Mouse (Mus musculus) frontal cortex, adult 2 months (tissue): ENCODE results near the gene Lamp1. TPM values are rescaled to one million over a fixed set of nuclear protein-coding genes. Genes with fewer than 3 reads are reported as not detected.

ENCODE experiments used
- DNase-seq, 2 experiments: peaks; one replicate each; pipeline ENCODE4 v3.0.0; 2022; ENCODE audit warnings: low spot score in 1 of 2; ENCODE audit errors: extremely low spot score in 1 of 2
- polyA plus RNA-seq: library from polyadenylated mRNA; depleted of rRNA; stranded (reverse); fragments of >200 nt; gene quantifications from 2 replicates; pipeline ENCODE4 v1.2.3, GENCODE M21; 2012

Gene Lamp1
- polyA plus RNA-seq, 1 experiment = 397 TPM

DNA sequence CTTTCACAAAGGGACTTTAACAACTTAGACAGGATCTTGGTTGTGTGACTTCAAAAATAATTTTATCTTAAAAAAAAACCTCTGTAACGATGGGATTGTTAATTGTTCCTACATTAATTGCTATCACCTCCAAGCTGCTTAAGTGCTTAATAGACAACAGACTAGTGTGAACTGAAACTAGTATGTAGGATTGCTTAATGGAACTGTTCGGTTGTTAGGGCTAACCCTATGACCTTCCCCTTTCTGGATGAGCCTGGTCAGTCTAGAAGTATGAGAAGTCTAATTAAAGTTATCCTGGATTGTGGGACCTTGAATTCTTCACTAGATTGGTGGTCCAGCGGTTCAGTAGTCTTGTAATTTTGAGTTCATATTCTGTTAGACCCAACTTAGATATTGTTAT lies 1.7 kb downstream of the Lamp1 start:
- DNase-seq = no peak

DNA sequence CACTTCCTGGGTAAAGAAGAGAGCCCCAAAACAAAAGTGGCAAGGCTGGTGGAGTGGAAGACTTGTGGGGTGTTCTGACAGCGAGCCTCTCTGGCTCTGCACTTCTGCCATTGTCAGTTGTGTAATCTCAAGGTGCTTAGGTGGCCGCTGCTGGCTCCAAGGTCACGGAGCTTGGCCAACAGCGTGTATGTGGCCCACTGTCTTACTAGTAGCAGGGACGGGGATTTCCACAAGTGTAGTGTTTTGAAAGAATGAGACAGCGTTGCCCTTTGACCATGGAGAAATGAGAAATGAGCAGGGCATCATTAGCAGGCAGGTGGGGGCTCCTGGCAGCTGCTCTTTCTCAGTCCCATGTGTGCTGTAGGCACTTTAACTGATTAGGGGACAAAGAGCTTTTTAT lies 3.1 kb downstream of the Lamp1 start:
- no peak for DNase-seq

DNA sequence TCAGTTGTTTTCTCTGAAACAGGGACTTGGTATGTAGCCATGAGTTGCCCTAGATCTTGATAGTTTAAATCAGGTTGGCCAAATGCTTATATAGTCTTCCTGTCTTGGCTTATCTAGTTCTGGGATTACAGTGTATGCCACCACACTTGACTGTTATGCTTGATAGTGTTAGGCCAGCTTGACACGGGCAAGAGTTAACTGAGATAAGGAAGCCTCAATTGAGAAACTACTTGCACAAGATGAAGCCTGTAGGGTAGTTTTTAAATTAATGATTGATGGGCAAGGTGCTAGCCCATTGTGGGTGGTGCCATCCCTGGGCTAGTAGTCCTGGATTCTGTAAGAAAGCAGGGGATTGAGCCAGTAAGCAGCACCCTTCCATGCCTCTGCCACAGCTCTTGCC lies 4.6 kb downstream of the Lamp1 start:
- no peak for DNase-seq

DNA sequence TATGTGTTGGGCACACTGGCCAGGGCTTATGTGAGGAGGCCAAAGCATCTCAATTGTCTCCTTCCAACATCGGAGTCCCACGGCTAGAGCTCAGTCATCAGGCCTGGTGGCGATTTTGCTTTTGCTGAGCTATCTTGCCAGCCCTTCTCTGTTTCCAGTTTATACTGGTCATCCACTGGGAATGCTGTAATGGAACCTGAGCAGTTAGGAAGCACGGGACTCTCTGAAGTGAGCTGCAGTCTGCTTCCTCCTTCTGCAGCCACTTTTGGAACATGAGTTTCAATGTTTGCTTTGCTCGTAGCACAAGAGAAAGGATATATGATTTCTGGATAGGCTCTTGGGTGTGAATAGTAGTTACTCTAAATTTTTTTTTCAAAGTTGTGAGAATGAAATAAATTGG lies 5.4 kb downstream of the Lamp1 start:
- DNase-seq = no peak

DNA sequence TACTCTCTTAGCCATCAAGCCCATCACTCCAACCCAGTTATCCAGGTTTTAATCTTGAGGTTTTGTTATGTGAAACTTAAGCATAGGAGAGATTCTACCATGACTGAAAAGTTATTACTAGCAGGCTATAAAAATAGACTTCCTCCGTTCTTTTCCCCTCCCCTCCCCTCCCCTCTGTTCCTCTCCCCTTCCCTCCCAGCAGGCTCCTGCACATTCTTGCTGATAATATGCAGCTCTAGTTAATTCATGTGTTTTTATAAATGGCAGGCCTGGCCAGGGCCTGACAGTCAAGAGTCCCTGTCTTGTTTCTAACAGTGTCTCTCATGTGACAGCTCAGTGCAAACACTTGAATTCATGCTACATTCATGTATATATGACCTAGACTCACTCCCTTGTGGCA lies 11.5 kb downstream of the Lamp1 start:
- no peak for DNase-seq

DNA sequence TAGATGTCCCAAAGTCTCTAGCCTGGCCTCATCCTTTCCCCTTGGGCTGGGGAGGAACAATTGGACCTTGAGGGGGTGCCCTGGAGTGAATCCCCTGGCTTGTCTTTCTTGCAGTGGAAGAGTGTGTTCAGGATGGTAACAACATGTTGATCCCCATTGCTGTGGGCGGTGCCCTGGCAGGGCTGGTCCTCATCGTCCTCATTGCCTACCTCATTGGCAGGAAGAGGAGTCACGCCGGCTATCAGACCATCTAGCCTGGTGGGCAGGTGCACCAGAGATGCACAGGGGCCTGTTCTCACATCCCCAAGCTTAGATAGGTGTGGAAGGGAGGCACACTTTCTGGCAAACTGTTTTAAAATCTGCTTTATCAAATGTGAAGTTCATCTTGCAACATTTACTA lies 15.3 kb downstream of the Lamp1 start:
- DNase-seq = no peak

DNA sequence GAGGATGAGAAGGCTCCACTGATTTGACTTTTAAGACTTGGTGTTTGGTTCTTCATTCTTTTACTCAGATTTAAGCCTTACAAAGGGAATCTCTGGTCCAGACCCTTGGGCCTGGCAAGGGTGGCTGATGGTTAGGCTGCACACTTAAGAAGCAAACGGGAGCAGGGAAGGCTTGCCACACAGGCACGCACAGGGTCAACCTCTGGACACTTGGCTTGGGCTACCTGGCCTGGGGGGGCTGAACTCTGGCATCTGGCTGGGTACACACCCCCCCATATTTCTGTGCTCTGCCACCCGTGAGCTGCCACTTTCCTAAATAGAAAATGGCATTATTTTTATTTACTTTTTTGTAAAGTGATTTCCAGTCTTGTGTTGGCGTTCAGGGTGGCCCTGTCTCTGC lies 15.8 kb downstream of the Lamp1 start:
- no peak for DNase-seq

DNA sequence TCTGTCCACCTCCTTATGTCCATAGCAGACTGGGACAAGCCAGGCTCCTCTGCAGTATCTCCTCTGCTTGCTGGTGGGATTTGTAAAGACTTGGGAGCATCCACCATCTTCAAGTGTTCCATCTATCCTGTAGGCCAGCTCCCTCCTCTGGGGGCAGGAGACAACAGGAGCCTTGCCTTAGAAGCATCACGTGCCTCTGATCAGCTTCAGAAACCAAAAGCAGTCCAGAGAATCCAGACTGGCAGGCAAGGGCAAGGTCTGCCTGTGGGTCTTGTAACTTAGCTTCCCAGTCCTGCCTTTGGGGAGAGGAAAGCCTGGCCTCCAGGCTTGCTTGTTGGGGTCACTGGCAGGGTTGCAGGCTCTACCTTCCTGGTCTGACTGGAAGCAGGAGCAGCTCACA lies 16.7 kb downstream of the Lamp1 start:
- no peak for DNase-seq

DNA sequence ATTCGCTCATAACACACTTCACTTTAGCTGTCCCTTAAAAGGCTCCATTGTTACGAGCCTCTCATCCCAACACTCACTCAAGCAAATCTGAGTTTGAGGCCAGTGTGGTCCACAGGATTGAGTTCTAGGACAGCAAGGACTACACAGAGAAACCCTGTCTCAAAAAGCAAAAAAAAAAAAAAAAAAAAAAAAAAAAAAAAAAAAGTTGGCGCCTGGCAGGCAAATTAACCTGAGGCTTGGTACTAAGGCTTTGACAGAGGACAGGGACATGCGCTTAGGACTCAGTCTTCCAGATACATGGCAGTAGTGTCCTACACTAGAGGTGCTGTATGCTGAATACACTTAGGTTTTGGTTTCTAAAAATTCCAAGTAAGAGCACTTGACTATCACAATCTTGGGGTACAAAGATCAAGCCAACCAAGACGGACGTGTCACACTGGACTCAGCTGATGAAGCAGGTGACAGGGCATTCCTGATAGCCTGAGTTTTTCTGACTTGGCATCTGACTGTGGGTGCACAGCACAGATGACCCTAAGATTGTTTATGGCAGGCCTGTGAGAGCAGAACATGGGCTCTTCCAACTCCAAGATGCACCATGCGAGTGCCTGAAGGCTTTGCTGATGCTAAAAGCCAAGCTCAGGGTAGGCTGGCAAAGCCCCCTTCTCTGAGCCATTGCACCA lies 18.4 kb downstream of the Lamp1 start:
- DNase-seq = no peak

DNA sequence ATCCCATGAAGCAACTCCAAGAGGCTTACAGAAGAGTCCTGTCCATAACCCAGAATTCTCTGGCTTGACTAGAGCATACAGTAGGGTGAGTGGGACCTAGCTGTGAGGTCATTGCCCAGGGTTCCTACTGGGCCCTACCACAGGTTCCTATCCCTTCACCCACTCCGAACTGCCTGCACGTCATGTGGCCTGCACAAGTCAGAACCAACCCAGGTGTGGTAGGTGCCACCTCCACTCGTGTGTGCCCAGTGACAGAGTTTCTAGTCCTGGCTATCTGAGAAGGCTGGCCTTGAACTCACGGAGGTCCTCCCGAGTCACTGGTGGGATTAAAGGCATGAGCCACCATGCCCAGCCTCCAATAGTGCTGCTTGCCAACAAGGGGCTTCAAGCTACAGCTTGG lies 19.2 kb downstream of the Lamp1 start:
- no peak for DNase-seq

DNA sequence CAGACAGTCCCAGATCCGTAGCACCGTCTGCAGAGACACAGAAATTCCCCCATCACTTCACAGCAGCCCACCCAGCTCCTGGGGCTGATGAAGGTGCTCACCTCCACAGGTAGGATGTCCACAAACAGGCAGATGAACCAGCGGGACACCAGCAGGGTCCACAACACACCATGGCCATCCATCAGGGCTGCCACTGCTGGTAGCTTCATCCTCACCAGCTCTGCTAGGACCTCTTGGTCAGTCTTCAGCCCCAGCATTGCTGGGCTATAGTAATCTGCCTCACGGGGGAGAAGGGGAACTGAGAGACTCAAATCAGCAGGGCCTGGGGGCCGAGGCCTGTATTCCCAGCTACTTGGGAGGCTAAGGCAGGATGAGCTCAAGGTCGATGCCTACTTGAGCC lies 20.5 kb downstream of the Lamp1 start:
- no peak for DNase-seq

DNA sequence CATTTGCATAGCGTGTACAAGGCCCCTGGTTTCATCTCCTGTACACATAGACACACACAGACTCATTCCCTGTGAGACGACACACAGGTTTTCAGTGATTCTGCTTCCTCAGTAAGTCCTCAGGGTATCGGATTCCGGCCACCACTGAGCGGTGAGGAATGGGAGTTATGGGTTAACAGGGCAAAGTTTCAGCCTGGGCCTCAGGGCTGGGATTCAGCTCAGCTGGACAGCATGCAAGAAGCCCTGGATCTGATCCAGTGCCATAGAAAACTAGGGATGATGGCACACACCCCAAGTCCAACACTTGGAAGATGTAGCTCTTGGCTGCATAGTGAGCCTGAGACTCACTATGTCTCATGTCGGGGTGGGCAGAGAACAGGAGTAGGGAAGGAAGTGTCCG lies 21.0 kb downstream of the Lamp1 start:
- DNase-seq = no peak

DNA sequence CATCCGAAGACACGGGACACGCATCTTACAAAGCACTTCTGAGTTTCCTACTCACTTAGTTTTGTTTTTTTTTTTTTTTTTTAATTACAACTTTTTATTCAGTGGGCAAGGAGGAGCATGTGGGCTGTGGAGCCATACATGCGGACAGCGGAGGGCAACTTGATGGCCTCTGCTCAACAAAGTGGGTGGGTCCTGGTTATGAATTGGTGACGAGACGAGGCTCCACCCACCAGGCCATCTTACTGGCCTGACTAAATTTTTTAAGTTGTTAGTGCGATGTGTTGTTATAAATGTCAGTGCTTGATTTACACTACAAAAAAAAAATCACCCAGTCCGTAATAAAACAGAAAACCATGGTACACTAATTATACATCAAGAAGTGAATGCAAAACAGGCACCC lies 21.4 kb downstream of the Lamp1 start:
- DNase-seq = no peak

DNA sequence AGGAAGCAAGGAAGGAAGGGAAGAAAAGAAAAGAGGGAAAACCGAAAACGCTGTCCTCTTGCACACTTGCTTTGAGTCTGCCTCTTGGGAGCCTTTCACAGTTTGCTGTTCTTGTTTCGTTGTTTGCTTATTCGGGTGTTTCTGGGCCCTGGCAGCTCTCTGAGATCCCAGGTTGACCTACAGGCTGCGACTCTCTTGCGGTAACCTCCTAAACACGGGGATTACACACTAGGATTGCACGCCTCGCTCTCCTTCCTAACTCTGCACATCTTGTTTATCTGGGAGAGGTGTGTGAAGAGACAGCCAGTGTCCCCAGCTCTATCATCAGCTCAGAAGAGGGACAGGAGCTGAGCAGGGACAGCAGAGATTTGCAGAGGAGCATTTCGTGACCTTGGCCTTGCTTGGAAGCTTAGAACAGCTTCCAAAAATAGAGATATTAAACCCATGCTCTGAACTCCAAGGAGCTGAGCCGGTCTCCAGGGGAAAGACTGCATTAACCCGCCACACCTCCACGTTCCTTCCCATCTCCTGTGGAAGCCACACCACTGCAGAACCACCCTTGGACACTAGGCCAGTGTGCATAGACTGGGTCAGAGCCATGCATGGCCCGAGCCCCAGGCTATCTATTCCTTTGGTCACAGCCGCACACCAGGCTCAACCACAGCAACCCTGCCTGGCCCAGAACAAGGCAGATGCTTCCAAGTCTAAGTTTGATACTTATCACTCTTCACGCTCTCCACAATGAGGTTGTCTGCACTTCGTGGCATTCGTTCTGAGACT lies 22.1 kb downstream of the Lamp1 start:
- no peak for DNase-seq

DNA sequence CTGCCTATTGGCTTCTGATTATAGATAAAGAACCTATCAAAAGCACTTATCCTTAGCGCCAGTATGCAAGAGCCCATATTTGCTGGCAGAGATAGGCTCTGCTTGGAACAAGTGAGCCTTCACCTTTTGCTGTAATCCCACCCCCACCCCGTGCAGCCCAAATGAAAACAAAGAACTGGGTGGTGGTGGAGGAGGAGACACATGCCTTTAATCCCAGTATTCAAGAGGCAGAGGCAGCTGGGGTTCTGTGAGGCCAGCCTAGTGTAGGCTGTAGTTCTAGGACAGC lies 22.7 kb downstream of the Lamp1 start:
- no peak for DNase-seq

DNA sequence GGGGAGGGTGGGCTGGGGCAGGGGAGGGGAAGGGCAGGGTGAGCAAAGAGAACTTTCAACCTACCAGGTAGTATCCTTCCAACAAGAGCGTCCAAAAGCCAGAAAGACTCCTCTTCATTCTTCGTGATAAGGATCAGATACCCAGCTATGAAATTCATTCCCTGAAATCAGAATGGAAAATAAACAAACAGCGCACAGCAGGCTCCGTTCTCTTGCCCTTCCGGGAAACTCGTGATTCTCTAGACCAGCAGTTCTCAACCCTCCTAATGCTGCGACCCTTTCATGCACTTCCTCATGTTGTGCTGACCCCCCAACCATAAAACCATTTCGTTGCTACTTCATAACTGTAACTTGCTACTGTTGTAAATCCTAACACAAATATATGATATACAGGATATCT lies 27.9 kb downstream of the Lamp1 start:
- DNase-seq = no peak

DNA sequence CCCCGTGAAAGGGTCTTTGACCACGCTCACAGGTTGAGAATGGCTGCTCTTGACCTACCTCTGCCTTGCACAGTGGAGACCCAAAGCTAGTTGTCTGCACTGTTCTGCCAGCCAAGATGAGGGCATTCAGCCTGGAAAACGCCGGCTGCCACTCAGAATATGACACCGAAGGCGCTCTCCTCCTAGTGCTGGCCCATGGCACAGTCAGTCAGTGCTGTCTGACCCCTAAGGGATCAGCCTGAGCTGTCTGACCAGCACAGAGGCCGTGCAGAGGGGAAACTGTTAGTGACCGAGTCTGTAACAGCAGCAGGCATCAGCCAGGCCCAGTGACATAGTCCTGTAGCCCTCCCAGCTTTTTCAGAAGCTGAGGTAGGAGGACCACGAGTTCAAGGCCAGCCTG lies 28.3 kb downstream of the Lamp1 start:
- DNase-seq = no peak

DNA sequence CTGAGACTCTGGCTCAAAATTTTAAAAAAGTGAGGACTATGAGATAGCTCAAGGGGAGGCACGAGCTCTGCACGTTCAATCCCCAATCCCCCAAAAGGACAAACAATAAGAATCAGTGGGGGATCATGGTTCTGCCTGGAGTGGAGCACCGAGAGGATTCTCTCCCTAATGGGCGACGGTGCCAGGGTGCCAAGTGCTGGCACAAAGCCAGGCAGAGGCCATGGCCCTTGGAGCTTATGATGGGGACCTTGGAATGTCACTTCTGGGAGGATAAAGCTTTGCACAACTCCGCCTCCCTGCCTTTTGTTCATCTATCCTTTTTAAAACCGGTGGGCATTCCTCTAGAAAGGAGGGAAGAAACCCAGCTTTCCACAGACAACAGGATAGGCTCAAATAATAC lies 28.7 kb downstream of the Lamp1 start:
- DNase-seq = no peak

DNA sequence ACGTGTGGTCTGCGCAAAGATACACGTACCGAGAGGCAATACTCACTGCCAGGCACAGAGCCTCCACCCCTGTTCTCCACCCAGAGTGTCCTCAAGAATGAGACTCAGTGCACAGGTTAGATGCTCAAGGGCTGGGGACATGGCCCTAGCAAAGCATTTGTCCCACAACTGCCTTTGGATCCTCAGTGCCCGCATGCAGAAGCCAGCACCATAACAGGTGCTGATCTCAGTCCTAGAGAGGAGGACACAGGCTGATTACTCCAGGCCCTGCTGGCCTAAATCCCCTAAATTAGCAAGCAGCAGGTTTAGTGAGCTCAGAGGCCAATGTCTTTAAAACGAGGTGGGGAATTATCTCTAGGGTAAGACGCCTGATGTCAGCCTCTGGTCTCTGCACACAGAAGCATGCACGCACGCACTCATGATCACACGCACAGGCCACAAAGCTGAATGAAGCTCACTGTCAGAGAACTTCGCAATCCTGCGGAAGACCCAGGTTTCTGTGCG lies 29.1 kb downstream of the Lamp1 start:
- no peak for DNase-seq

DNA sequence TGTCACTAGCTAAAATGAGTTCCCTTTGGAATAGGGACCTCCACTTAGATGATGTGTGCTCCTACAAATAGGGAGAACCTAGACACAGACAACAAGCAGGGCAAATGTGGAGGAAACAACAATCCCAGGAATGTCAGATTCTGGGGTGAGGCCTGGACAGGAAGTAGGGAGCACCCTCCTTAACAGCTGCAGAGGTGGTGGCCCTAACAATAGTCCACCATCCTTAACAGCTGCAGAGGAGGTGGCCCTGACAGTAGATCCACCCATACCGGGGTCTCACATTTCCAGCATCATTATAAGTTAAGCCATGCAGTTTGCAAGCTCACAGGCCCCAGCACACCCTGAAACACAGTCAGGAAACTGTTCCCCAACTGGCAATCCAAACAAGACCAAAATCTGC lies 29.9 kb downstream of the Lamp1 start:
- no peak for DNase-seq

DNA sequence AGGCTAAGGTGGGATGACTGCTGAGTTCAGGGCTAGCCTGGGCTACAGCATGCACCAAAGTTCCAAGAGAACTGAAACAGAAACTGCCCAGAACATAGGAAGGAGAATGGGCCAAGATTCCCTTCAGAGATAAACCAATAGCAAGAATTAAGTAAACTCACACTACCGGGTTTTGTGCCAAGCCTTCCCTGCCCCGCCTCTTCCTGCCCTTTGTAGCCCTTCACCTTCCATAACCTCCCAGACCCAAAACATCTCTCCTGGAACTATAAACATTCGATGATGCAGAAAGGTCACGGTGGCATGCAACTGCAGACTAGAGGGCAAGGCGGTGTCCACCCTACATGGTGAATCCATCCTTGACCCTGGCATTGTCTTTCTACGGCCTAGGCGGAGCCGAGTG lies 31.3 kb downstream of the Lamp1 start:
- DNase-seq = no peak

DNA sequence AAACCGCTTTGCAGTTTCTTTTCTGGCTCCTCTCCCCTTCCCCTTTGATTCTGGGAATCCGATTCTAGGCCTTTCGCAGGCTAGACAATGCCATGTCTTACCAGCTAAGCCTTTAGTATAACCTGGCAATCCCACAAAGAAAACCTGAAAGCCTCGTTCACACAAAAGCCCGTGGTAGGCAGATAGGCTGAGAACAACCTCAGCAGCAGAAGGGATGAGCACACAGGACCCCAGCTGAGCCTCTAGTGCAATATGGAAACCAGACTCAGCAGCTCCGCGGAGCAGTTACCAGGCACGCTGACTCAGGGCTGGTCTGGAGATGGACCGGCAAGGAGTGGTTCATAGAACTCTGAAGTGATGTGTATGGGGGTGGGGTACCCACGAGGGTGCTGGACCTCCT lies 35.9 kb downstream of the Lamp1 start:
- no peak for DNase-seq

DNA sequence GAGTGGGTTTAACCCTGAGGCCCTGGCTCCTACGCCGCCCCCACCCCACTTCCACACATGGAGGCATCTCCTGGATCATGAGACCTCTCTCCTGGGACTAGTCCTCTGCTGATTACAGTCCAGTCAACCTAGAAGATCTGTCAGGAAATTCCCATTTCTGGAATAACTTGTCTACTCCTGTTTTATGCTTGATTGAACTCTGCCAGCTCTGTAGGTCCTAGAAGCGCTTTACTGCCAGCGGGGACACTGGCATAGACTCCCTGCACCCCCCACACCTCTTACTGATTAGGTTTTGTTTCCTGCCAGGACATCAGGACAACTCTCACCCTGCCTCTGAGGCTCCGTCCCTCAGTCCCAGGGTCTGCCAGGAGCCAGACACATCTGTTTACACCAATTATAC lies 38.5 kb downstream of the Lamp1 start:
- no peak for DNase-seq
